Mouse (Mus musculus) frontal cortex, postnatal 10 days (tissue): ENCODE results near the gene Sun2.

ENCODE experiments used
- DNase-seq, 2 experiments: peaks; one replicate each; pipeline ENCODE4 v3.0.0; 2022; ENCODE audit warnings: low spot score in 2 of 2, mixed read lengths in 1 of 2

The Sun2 gene

GRCm38 (mm10) chr15:79686046-79686869 is 56.1 kb downstream of the Sun2 start:
- DNase-seq, result no peak

- DNase-seq, result no peak
Measured at GRCm38 (mm10) chr15:79685141-79685641, 57.1 kb downstream of the Sun2 start.

GRCm38 (mm10) chr15:79684616-79685015 is 57.7 kb downstream of the Sun2 start:
- no peak for DNase-seq

GRCm38 (mm10) chr15:79683707-79684465 is 58.5 kb downstream of the Sun2 start:
- DNase-seq, result no peak

- no peak for DNase-seq
Measured at GRCm38 (mm10) chr15:79683146-79683545, 59.2 kb downstream of the Sun2 start.

GRCm38 (mm10) chr15:79681973-79682372 is 60.4 kb downstream of the Sun2 start:
- DNase-seq, result no peak

- DNase-seq, result no peak
Measured at GRCm38 (mm10) chr15:79677936-79678335, 64.4 kb downstream of the Sun2 start.
